Mouse (Mus musculus) kidney, postnatal 4 days (tissue): ENCODE data around the gene Mpv17l2.

Source experiments
- DNase-seq, 2 experiments: peaks; one replicate each; pipeline ENCODE4 v3.0.0; 2021; ENCODE audit warnings: mixed read lengths in 2 of 2

Mpv17l2 gene

GRCm38 (mm10) chr8:70760775-70761406, at the start of gene Mpv17l2:
TSS of gene Mpv17l2 (minus strand) at chr8:70760946.
- DNase-seq: peak; percentile 93 to 95

DNA sequence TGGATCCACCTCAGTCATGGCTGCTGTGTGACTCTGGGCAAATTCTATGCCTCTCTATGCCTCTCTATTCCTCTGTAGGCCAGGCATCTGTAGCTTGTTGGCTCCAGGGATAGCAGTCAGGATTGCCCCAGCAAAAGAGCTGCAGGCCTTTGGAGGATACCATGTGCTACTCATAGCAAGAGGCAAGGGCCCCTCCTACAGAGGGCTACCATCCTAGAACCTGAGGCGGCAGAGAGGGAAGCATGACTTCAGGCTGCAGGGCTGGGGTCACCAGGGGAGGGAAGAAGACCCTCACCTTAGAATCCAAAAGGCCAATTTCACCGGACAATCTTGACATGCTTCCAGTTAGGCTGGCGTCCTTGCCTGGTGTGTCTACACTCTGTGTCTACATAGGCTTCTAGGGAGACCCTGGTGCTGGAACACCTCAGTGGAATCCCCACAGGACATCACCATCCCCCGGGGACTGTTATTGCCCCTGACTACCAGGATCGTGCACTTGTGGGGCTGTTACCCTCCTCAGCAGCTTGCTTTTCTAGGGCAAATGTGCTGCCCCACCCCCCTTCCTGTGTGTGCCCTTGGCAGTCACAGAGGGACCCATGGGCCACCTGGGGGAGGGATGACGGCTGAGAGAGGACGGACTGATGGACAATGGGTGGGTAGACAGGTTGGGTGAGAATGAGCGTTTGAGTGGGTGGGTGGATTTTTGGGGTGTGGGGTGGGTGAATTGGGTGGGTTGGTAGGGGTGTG, 48.4 kb upstream of the Mpv17l2 start:
- no peak for DNase-seq

GRCm38 (mm10) chr8:70808239-70808638, 47.5 kb upstream of the Mpv17l2 start, which contains the start of gene Il12rb1:
TSS of gene Il12rb1 (plus strand) at chr8:70808449.
- DNase-seq: no peak

GRCm38 (mm10) chr8:70807304-70807703, 46.6 kb upstream of the Mpv17l2 start:
- DNase-seq: no peak

DNA sequence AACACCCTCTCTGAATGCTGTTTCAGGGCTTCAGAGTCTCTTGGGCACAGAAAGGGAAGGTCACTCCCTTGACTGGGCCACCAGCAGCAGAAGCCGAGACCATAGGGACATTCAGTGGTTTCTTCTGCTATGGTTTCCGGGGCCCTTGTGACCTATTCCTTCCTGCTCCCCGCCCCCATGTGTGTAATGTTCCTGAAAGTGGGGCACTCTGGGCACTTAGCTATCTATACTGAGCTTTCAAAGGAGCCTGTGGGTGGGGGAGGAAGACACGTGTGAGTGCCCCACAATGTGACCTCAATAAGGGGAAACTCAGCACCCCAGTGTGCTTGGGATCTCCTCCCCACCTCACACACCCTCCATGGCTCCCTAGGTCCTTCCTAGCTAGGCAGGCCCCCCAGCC, 45.8 kb upstream of the Mpv17l2 start:
- DNase-seq: no peak

DNA sequence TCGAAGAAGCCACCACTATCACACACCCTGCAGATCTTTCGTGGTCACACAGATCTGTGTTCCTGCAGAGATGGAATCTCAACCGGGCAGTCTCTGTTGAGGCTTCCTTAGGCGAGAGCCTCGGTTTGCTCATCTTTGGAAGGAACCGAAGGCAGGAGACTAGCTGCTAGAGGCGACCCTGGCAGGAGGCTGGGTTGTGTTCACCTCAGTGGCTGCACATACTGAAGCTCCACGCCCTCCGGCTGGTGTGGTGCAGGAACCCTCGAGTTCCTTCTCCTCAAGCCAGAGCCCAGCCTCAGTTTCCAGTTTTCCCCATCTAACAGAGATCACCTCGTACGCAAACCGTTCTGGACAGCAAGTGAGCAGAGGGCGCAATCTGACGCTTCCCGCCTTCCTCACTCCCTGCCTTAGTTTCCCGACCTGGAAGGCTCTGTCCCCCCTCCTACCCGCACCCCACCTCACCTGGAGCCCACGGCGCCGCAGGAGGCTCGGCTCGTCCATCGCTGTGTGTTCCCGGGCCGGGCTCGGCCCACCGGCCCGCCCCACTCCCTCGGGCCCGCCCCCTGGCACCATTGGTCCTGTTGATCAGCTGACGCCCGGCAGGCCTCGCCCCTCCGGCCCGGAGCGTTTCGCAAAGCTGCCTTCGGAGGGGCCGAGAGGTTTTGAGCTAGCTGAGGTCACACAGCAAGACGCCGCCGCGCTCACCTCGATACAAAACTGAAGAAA, 43.9 kb upstream of the Mpv17l2 start, which contains the start of gene Mast3:
Gene Mast3 (minus strand): TSS at position 574 of the 726 bp plus-strand sequence.
- DNase-seq: peak; percentile 91 to 95

DNA sequence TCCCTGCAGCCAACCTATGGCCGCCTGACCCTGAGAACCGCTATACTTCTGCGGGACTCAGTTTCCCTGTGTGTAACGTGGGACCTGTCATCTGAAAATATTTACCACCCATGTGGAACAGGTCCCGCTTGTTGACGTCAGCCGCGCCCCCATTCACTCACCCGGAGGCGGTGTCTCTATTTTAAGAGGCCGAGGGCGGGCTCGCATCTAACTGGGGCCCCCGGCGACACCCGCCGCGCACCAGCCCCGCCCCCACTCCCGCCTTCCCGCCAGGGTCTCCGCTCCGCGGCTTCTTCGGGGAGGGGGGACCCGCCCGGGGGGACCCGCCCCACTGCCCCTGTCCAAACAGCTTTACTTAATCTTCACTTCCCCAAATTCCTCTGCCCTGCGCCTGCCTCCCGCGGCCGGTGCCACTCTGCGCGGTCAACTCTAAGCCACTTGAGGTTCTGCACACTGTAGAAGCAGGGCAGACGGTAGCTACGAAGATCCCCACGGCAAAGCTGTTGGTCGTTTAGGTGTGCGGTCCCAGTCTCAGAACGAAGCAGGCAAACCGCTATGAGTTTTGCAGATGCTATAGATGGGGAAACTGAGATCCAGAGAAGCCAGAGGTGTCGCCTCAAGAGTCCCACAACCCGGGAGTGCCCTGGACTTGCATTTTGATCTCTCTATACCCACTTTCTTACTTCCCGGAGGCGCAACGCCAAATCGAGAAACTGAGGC, 43.2 kb upstream of the Mpv17l2 start:
- DNase-seq: peak; percentile 53 to 61

DNA sequence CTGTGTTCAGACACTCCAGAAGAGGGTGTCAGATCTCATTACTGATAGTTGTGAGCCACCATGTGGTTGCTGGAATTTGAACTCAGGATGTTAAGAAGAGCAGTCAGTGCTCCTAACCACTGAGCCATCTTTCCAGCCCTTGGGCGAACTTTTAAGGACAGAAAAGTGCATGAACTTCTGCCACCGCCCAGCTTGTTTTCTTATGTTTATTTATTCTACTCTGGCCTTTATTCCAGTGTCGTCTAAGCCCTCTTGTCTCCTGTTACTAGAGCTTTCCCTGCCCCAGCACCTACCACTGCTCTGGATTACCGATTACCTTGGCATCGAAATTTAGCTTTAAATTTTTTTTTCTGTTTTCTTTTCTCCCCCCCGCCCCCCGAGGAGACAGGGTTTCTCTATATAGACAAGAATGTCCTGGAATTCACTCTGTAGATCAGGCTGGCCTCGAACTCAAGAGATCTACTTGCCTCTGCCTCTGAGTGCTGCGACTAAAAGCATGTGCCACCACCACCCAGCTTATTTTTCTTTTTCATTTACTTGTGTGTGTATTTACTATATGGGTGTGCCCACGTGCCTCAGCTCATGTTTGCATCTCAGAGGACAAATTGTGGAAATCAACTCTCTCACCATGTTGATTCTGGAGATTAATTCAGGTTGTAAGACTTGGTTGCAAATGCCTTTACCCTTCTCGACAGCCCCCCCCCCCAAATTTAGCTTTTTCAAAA, 42.2 kb upstream of the Mpv17l2 start:
- DNase-seq: no peak

- DNase-seq: no peak
Measured at GRCm38 (mm10) chr8:70801830-70802229, 41.1 kb upstream of the Mpv17l2 start.

- peak in 1 of 2 experiments; percentile 44 for DNase-seq
Measured at GRCm38 (mm10) chr8:70801156-70801555, 40.4 kb upstream of the Mpv17l2 start.

DNA sequence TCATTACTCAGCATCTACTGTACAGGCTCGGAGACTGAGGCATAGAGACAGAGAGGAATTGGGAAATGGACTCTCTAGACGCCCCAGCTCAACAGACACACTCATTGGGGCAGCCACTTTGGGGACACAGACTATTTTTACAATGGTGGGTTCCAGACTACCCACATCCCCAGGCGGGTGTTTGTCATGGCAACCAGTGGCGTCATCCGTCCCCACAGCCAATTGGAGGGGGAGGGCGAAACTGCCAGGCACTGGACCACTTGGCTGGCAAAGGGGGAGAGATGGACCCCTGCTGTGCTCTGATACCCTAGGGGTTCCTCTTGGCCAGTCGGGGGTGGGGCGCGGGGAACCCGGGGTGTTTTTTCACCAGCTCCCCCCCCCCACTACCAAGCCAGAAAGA, 39.9 kb upstream of the Mpv17l2 start:
- DNase-seq: no peak

DNA sequence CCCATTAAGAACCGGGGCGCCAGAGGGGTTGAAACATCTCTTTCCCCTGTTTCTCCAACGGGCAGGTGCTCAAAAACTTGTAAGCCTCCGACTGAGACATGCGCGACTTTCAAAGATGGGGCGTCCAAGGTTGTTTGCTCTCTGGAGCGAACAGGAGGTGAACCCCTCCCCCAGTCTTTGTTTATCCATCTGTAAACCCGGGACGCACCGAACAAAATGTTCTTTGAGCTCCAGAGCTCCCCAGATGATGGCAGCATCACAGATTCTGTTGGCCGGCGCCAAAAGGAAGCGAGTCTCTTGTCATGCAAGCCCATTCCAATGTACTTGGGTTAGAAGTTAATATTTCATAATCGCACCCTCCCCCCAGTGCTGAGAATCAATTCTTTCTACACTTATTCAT, 37.5 kb upstream of the Mpv17l2 start:
- no peak for DNase-seq

- peak; percentile 92 to 95 for DNase-seq
Measured at GRCm38 (mm10) chr8:70797081-70798070, 36.6 kb upstream of the Mpv17l2 start.

DNA sequence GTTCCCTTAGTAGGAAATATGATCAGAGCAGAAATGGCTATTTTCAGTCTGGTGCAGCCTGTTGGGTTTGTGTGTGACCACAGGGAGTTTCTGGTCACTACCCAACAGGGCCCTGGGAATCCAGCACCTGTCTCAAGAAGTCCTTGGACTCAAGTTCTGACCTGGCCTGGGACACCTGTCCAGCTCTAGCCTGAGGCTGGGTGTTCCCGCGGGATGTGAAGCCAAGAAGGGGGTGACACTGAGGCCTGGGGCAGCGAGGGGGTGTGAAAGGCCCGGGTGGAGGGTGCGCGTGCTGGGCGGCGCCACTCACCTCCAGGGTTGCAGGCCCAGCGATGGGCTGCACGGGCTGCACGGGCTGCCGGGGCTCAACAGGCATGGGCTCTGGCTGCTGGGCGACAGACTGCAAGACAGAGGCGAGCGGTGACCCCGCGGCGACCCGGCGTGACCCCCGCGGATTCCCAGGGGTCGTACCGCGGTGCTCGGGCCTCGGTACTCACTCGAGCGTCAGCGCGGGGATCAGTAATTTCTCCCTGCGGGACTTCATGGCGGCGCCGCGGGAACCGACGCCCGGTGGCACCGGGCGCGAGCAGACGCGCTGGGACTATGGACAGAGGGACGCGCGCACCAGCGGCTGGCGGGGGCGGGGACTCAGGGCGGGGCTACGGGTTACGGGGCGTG, 35.8 kb upstream of the Mpv17l2 start:
- DNase-seq: no peak

GRCm38 (mm10) chr8:70795370-70795769, 34.6 kb upstream of the Mpv17l2 start:
- DNase-seq: no peak

GRCm38 (mm10) chr8:70794215-70794614, 33.5 kb upstream of the Mpv17l2 start:
- no peak for DNase-seq

GRCm38 (mm10) chr8:70792700-70793099, 32.0 kb upstream of the Mpv17l2 start:
- peak; percentile 89 to 92 for DNase-seq

DNA sequence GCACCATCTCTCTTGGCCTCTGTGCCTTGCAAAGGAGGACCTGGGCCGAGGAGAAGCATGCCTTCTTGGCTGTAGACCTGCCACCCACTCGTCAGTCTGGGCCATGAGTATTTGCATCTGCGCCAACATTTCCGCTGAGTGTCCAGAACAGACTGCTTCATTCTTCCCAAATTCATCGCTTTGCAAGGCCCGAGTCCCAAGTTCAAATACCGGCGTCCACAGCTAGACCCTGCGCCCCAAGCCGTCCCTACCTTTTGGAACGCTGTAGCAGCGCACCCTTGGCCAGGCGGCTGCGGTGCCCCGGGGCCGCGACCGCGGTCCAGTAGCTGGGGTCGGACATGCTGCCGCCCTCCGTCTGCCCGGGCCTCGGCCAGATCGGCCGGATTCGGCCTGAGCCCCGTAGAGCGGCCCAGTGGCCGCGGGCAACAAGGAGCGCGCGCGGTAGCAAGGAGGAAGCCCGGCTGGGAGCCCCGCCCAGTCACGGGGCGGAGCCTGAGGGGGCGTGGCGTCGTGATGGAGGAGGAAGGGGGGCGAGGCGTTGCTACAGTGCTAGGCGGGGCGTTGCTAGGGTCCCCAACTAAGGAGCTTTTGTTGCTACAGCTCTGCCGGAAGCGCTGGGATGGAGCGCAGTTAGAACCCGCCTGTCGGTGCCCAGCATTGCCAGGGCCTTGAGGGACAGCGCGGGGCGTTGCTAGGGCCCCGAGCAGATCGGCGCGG, 31.4 kb upstream of the Mpv17l2 start:
- DNase-seq: peak; percentile 99

GRCm38 (mm10) chr8:70791294-70791701, 30.6 kb upstream of the Mpv17l2 start:
- peak; percentile 53 to 69 for DNase-seq

GRCm38 (mm10) chr8:70790846-70791245, 30.1 kb upstream of the Mpv17l2 start:
- peak in 1 of 2 experiments; percentile 52 for DNase-seq
